In genomic region chr2:133615299-133615698, GRCm38 (mm10) we compare ENCODE assay signal across 20 mouse cellular contexts.
"Had no signal": no experiment of that assay in that cellular context is flagged by ENCODE, and none has a peak within 500 bp of the region (broad histone marks: within the 10 kb centered on the region; RNA-seq: fewer than 3 reads in every experiment).

No protein-coding gene starts in this region.

- H3K27ac ChIP-seq: heart, adult 2 months; heart, embryonic 13.5 days; heart, embryonic 15.5 days; hindbrain, embryonic 13.5 days; hindbrain, embryonic 15.5 days; hindbrain, postnatal 0 days; kidney, embryonic 15.5 days; kidney, postnatal 0 days; limb, embryonic 13.5 days; limb, embryonic 15.5 days; liver, embryonic 12.5 days; liver, embryonic 14.5 days had no signal

- H3K9ac ChIP-seq: heart, embryonic 13.5 days; heart, embryonic 15.5 days; hindbrain, embryonic 13.5 days; hindbrain, embryonic 15.5 days; kidney, embryonic 15.5 days; limb, embryonic 13.5 days; limb, embryonic 15.5 days; liver, embryonic 12.5 days; liver, embryonic 14.5 days had no signal

- H3K36me3 ChIP-seq: heart, embryonic 13.5 days; heart, embryonic 15.5 days; hindbrain, embryonic 13.5 days; hindbrain, embryonic 15.5 days; kidney, embryonic 15.5 days; limb, embryonic 13.5 days; limb, embryonic 15.5 days; liver, embryonic 12.5 days had no signal

- H3K27me3 ChIP-seq: heart, embryonic 13.5 days; heart, embryonic 15.5 days; hindbrain, embryonic 13.5 days; hindbrain, embryonic 15.5 days; kidney, embryonic 15.5 days; limb, embryonic 13.5 days; limb, embryonic 15.5 days had no signal

- H3K9me3 ChIP-seq: heart, embryonic 13.5 days; heart, embryonic 15.5 days; hindbrain, embryonic 13.5 days; hindbrain, embryonic 15.5 days; kidney, embryonic 15.5 days; limb, embryonic 13.5 days; limb, embryonic 15.5 days; liver, embryonic 12.5 days had no signal

- H3K4me1 ChIP-seq: heart, embryonic 13.5 days; heart, embryonic 15.5 days; hindbrain, embryonic 13.5 days; hindbrain, embryonic 15.5 days; kidney, embryonic 15.5 days; limb, embryonic 13.5 days; limb, embryonic 15.5 days; liver, embryonic 12.5 days had no signal

- H3K4me3 ChIP-seq: heart, adult 2 months; heart, embryonic 13.5 days; heart, embryonic 15.5 days; hindbrain, embryonic 13.5 days; hindbrain, embryonic 15.5 days; kidney, embryonic 15.5 days; limb, embryonic 13.5 days; limb, embryonic 15.5 days; liver, embryonic 12.5 days had no signal

- ATAC-seq: hindbrain, postnatal 0 days; intestine, embryonic 16.5 days; liver, embryonic 12.5 days had no signal

- H3K4me2 ChIP-seq: heart, embryonic 11.5 days; heart, embryonic 13.5 days; heart, embryonic 15.5 days; hindbrain, embryonic 13.5 days; hindbrain, embryonic 15.5 days; kidney, embryonic 15.5 days; limb, embryonic 13.5 days; limb, embryonic 15.5 days; liver, embryonic 12.5 days had no signal

- DNase-seq: gastrocnemius, postnatal 14 days; gastrocnemius, postnatal 36 days; heart, adult 11 months; heart, adult 2 months; kidney, adult 11 months; layer of hippocampus, adult 9-11 months; layer of hippocampus, postnatal 36 days had no signal
